Mouse (Mus musculus) forebrain, embryonic 12.5 days (tissue): ENCODE results near the gene Stk40. TPM values are rescaled to one million over a fixed set of nuclear protein-coding genes. Genes with fewer than 3 reads are reported as not detected.

Experiments
- ATAC-seq: fragments of 200-750 bp; cut with Nextera tagmentation; 2 replicates; pipeline ENCODE4 v1.8.0; 2017; ENCODE audit warnings: moderate TSS enrichment; ENCODE audit not compliant: low FRiP score
- H3K27ac ChIP-seq: fragments of 300-500 bp; sonication (generic); 2 replicates; pipeline ENCODE4 v1.5.1; 2016; ENCODE audit warnings: mild to moderate bottlenecking
- H3K27me3 ChIP-seq: fragments of 300-500 bp; sonication (generic); 2 replicates; pipeline ENCODE4 v1.6.1; 2016; ENCODE audit warnings: mild to moderate bottlenecking
- H3K36me3 ChIP-seq: fragments of 300-500 bp; sonication (generic); replicated peaks from 2 replicates; pipeline ENCODE4 v1.6.1; 2016; ENCODE audit warnings: mild to moderate bottlenecking
- H3K4me1 ChIP-seq: fragments of 300-500 bp; sonication (generic); 2 replicates; pipeline ENCODE4 v1.6.1; 2016
- H3K4me2 ChIP-seq: fragments of 300-500 bp; sonication (generic); 2 replicates; pipeline ENCODE4 v1.6.1; 2016; ENCODE audit warnings: mild to moderate bottlenecking, moderate library complexity
- H3K4me3 ChIP-seq: fragments of 300-500 bp; sonication (generic); replicated peaks from 2 replicates; pipeline ENCODE4 v1.5.1; 2016; ENCODE audit warnings: mild to moderate bottlenecking
- H3K9ac ChIP-seq: fragments of 300-500 bp; sonication (generic); 2 replicates; pipeline ENCODE4 v1.6.1; 2016; ENCODE audit warnings: mild to moderate bottlenecking
- H3K9me3 ChIP-seq: fragments of 300-500 bp; sonication (generic); 2 replicates; pipeline ENCODE4 v1.6.1; 2016
- WGBS: fragments of 180-500 bp; shearing (Covaris S2); methylation state at CpG from one replicate; pipeline ENCODE4 v1.1.7; 2016; 5-methylcytosine and 5-hydroxymethylcytosine counted together
- polyA plus RNA-seq: library from polyadenylated mRNA; unstranded; fragments of >200 nt; fragmentation: Nextera tagmentation; extraction: Ambion mirVana; gene quantifications from 2 replicates; pipeline ENCODE4 v1.2.1, GENCODE M21; 2016

The Stk40 gene
- polyA plus RNA-seq, 1 experiment from 2014 or later: 42.8 TPM

DNA sequence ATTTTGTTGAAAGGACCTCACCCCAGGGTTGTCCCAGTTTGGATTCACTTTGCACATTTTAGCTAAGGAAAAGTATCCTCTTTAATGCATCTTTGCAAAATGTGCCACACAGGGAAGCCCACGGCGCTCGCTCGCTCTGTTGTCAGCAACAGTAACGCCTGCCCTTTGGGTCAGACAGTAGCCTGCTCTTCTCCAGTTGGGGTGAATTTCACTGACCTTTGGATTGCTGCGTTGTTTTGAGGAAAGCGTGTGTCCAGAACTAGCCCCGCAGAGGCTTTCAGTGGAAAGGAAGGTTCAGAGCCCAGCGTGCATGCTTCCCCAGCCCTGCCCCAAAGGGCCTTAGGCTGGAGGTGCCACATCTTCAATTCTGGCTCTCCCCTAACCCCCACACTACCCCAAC is 11.7 kb downstream of the Stk40 start:
- 92% methylated on average over 9 of the region's 9 CpGs for WGBS
- Histone ChIP-seq H3K4me3 (no peak overlapping the region), H3K36me3 (0 out of 2 replicates have a peak, but pooled peaks cover 7% of the 10 kb centered on the region), H3K9ac (no peak overlapping the region), H3K27ac (no peak overlapping the region), H3K27me3 (no peaks in the 10 kb centered on the region), H3K4me2 (no peak overlapping the region), H3K9me3 (no peaks in the 10 kb centered on the region), H3K4me1 (peaks cover 21% of the 10 kb centered on the region)
- ATAC-seq: no peak

DNA sequence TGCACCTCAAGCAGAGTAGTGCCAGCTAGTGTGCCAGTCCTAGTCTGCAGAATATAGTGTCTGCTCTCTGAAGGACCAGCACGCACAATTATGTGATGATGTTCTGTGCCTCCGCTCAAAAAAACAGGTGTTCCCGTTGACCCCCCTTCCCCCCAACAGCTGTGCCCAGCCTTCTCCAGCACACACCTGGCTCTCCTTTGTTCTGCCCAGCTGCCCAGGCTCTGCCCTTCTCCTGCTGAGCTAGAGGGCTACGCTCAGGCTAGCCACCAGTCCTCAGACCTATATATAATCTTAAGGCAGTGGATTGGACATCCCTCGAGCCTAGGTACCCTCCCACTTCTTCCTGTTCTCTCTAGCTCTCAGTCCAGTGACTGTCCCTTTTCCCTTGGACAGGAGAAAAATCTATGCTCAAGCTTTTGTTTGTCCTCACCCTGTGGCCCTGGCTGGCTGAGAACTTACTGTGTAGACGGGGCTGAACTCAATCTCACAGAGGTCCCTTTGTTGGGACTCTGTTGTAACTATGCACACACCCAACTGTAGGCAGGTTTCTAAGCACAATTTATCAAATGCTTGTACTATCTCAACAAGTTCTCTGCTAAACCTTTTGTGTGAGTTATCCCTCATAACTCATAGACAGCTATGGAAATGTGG is 12.2 kb downstream of the Stk40 start:
- Histone ChIP-seq H3K27me3 (no peaks in the 10 kb centered on the region), H3K27ac (no peak overlapping the region), H3K4me2 (no peak overlapping the region), H3K4me1 (peaks cover 15% of the 10 kb centered on the region), H3K9ac (no peak overlapping the region), H3K36me3 (peaks cover 10% of the 10 kb centered on the region; the same call in 1 of the 2 replicates), H3K9me3 (no peaks in the 10 kb centered on the region), H3K4me3 (no peak overlapping the region)
- no peak for ATAC-seq
- whole genome bisulfite sequencing: 79% methylated on average over 6 of the region's 6 CpGs

DNA sequence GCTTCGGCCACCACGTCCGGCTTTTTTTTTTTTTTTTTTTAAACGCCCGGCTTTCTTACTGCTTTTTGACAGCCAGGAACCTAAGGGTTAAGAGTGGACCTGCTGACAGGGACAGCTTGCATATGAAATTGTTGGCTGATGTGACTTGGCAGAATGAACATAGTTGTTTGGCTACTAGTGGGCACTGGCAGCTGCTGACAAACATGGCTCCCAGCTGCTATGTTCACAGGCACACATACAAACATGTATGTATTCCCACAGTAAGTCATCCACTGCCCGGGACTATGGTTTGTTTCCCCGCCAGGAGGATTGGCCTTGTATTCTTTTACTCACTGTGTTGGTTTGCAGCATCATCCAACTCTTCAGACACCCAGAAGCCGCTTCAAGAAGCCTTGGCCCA is 13.4 kb downstream of the Stk40 start:
- H3K4me2 ChIP-seq: no peak overlapping the region
- WGBS: 87% methylated on average over 8 of the region's 8 CpGs
- no peak overlapping the region for H3K27ac ChIP-seq
- no peaks in the 10 kb centered on the region for H3K27me3 ChIP-seq
- ATAC-seq: no peak
- H3K9me3 ChIP-seq: peaks cover 8% of the 10 kb centered on the region; the same call in 1 of the 2 replicates
- peaks cover 11% of the 10 kb centered on the region; the same call in 1 of the 2 replicates for H3K4me1 ChIP-seq
- no peak overlapping the region for H3K9ac ChIP-seq
- no peak overlapping the region for H3K4me3 ChIP-seq
- peaks cover 17% of the 10 kb centered on the region for H3K36me3 ChIP-seq

DNA sequence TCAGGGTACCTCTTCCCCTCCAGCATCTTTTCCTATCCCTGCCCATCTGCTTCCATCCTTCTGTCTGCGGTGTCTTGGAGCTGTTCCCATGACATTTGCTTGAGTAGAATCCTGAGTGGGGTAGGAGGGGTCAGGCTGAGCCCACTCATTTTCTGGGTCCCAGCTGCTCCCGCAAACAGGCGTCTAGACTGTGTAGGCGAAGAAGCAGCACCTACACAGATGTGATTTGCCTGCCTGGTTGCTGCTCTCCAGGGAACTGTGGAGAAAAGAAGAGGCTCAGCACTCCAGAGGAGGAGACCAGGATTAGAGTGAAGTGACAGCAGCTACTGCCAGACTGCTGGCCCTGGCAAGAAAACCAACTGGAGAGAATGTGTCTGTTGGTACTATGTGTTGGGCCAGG is 14.9 kb downstream of the Stk40 start:
- ATAC-seq: no peak
- Histone ChIP-seq H3K4me3 (no peak overlapping the region), H3K4me1 (peaks cover 11% of the 10 kb centered on the region; the same call in 1 of the 2 replicates), H3K27me3 (no peaks in the 10 kb centered on the region), H3K4me2 (no peak overlapping the region), H3K9ac (no peak overlapping the region), H3K27ac (peak overlapping the region; percentile 31; the same call in 1 of the 2 replicates), H3K36me3 (peaks cover 19% of the 10 kb centered on the region), H3K9me3 (peaks cover 9% of the 10 kb centered on the region; the same call in 1 of the 2 replicates)
- WGBS: 95% methylated on average over 4 of the region's 4 CpGs

DNA sequence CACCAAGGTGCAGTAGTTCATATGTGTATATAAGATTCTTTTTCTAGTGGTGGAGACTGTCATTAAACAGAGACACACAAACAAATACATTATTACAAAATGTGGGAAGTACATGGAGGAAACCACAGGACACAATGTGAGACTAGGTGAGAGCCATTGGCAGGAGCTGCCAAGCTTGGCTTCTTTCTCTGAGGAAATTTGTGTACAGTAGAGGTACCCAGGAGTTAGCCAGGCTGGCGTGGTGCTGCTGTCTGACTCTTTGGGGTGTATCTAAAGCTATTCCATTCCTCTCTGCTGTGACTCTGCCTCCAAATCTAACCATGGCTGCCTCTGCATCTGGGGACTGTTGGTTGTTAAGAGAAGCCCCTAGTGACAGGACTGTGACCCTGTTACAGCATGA is 15.3 kb downstream of the Stk40 start:
- no peak overlapping the region for H3K4me3 ChIP-seq
- peaks cover 9% of the 10 kb centered on the region; the same call in 1 of the 2 replicates for H3K9me3 ChIP-seq
- no peak for ATAC-seq
- peak overlapping the region; percentile 31 for H3K27ac ChIP-seq
- 88% methylated on average over 1 of the region's 1 CpGs for WGBS
- peaks cover 11% of the 10 kb centered on the region; the same call in 1 of the 2 replicates for H3K4me1 ChIP-seq
- H3K4me2 ChIP-seq: no peak overlapping the region
- no peak overlapping the region for H3K9ac ChIP-seq
- H3K36me3 ChIP-seq: peaks cover 23% of the 10 kb centered on the region
- no peaks in the 10 kb centered on the region for H3K27me3 ChIP-seq

DNA sequence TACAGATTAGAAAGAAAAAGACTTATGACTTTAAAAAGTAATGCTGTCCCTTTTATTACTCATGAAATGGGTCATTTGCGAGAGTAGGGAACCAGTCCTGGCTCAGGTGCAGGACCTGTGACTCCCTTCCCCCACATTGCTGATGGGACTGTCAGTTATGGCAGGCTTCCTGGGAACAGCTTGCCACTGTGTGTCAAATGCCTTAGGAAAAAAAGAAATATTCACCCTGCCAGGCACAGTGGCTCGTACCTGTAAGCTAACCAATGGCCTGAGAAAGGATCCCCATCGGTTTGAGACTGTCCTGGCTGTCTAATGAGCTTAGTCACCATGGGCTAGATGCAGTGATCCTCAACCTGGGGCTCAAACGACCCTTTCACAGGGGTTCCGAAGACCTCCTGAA is 16.3 kb downstream of the Stk40 start:
- 92% methylated on average over 5 of the region's 5 CpGs for WGBS
- peaks cover 11% of the 10 kb centered on the region; the same call in 1 of the 2 replicates for H3K4me1 ChIP-seq
- H3K27ac ChIP-seq: no peak overlapping the region
- peaks cover 9% of the 10 kb centered on the region; the same call in 1 of the 2 replicates for H3K9me3 ChIP-seq
- no peak overlapping the region for H3K4me2 ChIP-seq
- H3K4me3 ChIP-seq: no peak overlapping the region
- no peak for ATAC-seq
- H3K36me3 ChIP-seq: peaks cover 33% of the 10 kb centered on the region
- H3K27me3 ChIP-seq: no peaks in the 10 kb centered on the region
- no peak overlapping the region for H3K9ac ChIP-seq

DNA sequence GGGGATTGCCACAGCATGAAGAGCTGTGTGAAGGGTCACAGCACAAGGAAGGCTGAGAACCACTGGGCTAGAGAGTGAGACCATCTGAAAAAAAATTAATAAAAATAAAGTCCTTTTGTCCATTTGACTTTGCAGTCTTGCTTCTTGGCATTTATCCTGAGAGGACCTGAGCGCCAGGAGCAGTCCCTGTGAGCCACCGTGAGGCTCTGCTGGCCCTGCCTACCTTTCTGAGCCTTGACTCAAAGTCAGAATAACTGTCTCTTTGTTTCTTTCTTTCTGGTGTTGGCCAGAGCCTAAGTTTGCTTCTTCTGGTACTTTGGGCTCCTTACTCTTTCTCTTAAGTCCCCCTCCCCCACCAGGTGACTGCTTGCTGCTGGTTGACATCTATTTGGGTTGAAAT is 16.7 kb downstream of the Stk40 start:
- ATAC-seq: no peak
- Histone ChIP-seq H3K9me3 (peaks cover 9% of the 10 kb centered on the region; the same call in 1 of the 2 replicates), H3K4me1 (peaks cover 11% of the 10 kb centered on the region; the same call in 1 of the 2 replicates), H3K9ac (no peak overlapping the region), H3K27ac (no peak overlapping the region), H3K36me3 (peaks cover 36% of the 10 kb centered on the region), H3K27me3 (no peaks in the 10 kb centered on the region), H3K4me3 (no peak overlapping the region), H3K4me2 (no peak overlapping the region)
- 97% methylated on average over 2 of the region's 2 CpGs for WGBS

DNA sequence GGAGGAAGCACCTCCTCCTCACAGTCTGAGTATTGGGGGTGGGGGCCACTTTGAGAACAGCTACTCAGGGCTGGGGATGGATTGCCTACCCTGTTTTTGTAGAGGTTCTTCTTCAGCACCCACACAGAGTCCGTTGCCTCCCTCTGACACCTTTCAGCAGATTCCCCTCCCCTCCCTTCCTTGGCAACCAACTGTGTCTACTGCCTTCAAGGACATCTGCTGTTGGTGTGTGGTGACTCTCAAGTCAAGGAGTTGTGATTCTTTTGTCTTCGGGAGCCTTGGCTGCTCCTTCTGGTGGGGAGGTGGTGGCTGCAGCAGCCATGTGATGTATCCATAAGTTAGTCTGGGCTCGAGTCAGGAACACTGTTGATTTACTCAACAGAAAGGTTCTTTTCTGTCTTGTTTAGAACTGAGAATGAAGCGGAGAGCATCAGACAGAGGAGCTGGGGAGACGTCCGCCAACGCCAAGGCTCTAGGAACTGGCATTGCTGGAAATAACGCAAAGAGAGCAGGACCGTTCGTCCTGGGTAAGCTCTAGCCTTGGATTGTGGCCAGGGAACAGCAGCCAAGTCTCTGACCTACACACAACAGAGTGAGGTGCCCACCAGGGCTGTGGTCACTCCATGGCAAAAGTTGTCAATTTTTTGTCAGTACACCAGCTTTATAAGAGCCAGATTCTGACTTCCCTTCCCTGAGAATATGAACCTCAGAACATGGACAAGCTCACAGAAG is 19.7 kb downstream of the Stk40 start:
- Histone ChIP-seq H3K4me2 (no peak overlapping the region), H3K27ac (no peak overlapping the region)
- no peak for ATAC-seq

GRCm38 (mm10) chr4:126130502-126130901 is 26.7 kb downstream of the Stk40 start:
- no peaks in the 10 kb centered on the region for H3K9me3 ChIP-seq
- peaks cover 16% of the 10 kb centered on the region for H3K4me1 ChIP-seq
- no peak for ATAC-seq
- H3K9ac ChIP-seq: no peak overlapping the region
- H3K4me2 ChIP-seq: no peak overlapping the region
- peaks cover 66% of the 10 kb centered on the region for H3K36me3 ChIP-seq
- H3K27me3 ChIP-seq: no peaks in the 10 kb centered on the region
- no peak overlapping the region for H3K4me3 ChIP-seq
- WGBS: 90% methylated on average over 11 of the region's 11 CpGs
- peak overlapping the region; percentile 2; the same call in 1 of the 2 replicates for H3K27ac ChIP-seq

More for the DNA sequence above, 19.7 kb downstream of the Stk40 start:
- no peak overlapping the region for H3K4me3 ChIP-seq
- H3K9ac ChIP-seq: no peak overlapping the region
- H3K36me3 ChIP-seq: peaks cover 55% of the 10 kb centered on the region
- 0 out of 2 replicates have a peak, but pooled peaks cover 3% of the 10 kb centered on the region for H3K4me1 ChIP-seq
- 94% methylated on average over 10 of the region's 10 CpGs for WGBS
- peaks cover 9% of the 10 kb centered on the region; the same call in 1 of the 2 replicates for H3K9me3 ChIP-seq
- no peaks in the 10 kb centered on the region for H3K27me3 ChIP-seq

- H3K9me3 ChIP-seq: no peaks in the 10 kb centered on the region
- H3K36me3 ChIP-seq: peaks cover 65% of the 10 kb centered on the region
- peaks cover 16% of the 10 kb centered on the region for H3K4me1 ChIP-seq
- no peaks in the 10 kb centered on the region for H3K27me3 ChIP-seq
- 61% methylated on average over 10 of the region's 10 CpGs for WGBS
- ATAC-seq: 0 out of 2 replicates have a peak, but pooled peaks have one; percentile 61
- H3K9ac ChIP-seq: no peak overlapping the region
- H3K4me2 ChIP-seq: no peak overlapping the region
- no peak overlapping the region for H3K4me3 ChIP-seq
- 0 out of 2 replicates have a peak overlapping the region, but pooled peaks have one; percentile 3 for H3K27ac ChIP-seq
Observed at GRCm38 (mm10) chr4:126131290-126132121, 27.7 kb downstream of the Stk40 start.

- no peak for ATAC-seq
- Histone ChIP-seq H3K36me3 (peaks cover 70% of the 10 kb centered on the region), H3K9ac (no peak overlapping the region), H3K4me2 (no peak overlapping the region), H3K4me1 (peaks cover 16% of the 10 kb centered on the region), H3K9me3 (no peaks in the 10 kb centered on the region), H3K27me3 (no peaks in the 10 kb centered on the region), H3K27ac (0 out of 2 replicates have a peak overlapping the region, but pooled peaks have one; percentile 25), H3K4me3 (no peak overlapping the region)
- 82% methylated on average over 6 of the region's 6 CpGs for WGBS
Observed at GRCm38 (mm10) chr4:126132636-126133264, 29.0 kb downstream of the Stk40 start.
